Mouse (Mus musculus): ENCODE measurements around the gene Mrpl33. TPM values are rescaled to one million over a fixed set of nuclear protein-coding genes. Genes with fewer than 3 reads are reported as not detected.
"Not testable (repeated sequence)": the region's sequence is repeated elsewhere in the genome, so short reads cannot be mapped to it uniquely, and the experiment has no call there.

The Mrpl33 gene
- polyA plus RNA-seq, 1 experiment from 2014 or later: 313 TPM

GRCm38 (mm10) chr5:31576539-31576975, 20.2 kb upstream of the Mrpl33 start:
- ATAC-seq (peak; percentile 98), DNase-seq (ENCODE audit: low spot score) (peak; percentile 84)
- Histone ChIP-seq H3K9ac (replicated peaks; ENCODE audit: low read depth) (no peak overlapping the region), H3K36me3 (ENCODE audit: insufficient read depth, low read length) (no peaks in the 10 kb centered on the region), H3K27ac (ENCODE audit: low read length) (peak overlapping the region; percentile 47; the same call in 1 of the 2 replicates), H3K4me2 (replicated peaks; ENCODE audit: low read depth, low read length) (no peak overlapping the region), H3K9me3 (ENCODE audit: low read length) (no peaks in the 10 kb centered on the region), H3K27me3 (replicated peaks; ENCODE audit: insufficient read depth, low read length) (no peaks in the 10 kb centered on the region), H3K4me3 (ENCODE audit: low read depth, low read length) (no peak overlapping the region), H3K4me1 (ENCODE audit: insufficient read depth, low read depth, low read length) (no peaks in the 10 kb centered on the region; the same call in 1 of the 2 replicates)
- 50% methylated on average over 7 of the region's 7 CpGs for WGBS
- TF ChIP-seq CTCF (IDR thresholded peaks at IDR 0.05) (no peak), EP300 (IDR thresholded peaks at IDR 0.05) (peak; percentile 68)

DNA sequence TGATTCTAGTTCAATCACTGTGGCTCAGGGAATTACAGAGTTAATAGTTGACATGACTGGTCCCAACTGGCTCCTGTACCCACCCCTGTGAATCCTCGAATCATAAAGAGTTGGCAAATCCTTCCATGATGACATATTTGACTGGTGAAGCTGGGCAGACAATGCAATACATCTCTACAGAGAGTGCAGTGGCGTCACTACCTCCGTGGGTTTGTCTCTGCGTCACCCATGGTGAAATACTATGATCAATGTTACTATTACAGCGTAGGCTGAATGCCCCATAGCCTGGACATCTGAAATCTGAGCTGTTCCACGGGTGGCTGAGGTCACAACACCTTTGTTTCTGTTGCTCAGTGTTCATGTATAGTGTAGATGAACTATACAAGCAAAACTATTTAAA, 15.5 kb upstream of the Mrpl33 start:
- no peak for ATAC-seq
- H3K4me2 ChIP-seq (replicated peaks; ENCODE audit: low read depth, low read length): no peak overlapping the region

GRCm38 (mm10) chr5:31581932-31582331, 14.8 kb upstream of the Mrpl33 start:
- H3K27me3 ChIP-seq (replicated peaks; ENCODE audit: insufficient read depth, low read length): no peaks in the 10 kb centered on the region
- no peak overlapping the region for H3K4me2 ChIP-seq (replicated peaks; ENCODE audit: low read depth, low read length)
- H3K36me3 ChIP-seq (ENCODE audit: insufficient read depth, low read length): no peaks in the 10 kb centered on the region
- H3K9ac ChIP-seq (replicated peaks; ENCODE audit: low read depth): no peak overlapping the region
- H3K4me1 ChIP-seq (ENCODE audit: insufficient read depth, low read depth, low read length): no peaks in the 10 kb centered on the region
- no peak overlapping the region for H3K27ac ChIP-seq (ENCODE audit: low read length)
- no peak overlapping the region for H3K4me3 ChIP-seq (ENCODE audit: low read depth, low read length)
- no peaks in the 10 kb centered on the region; the same call in 1 of the 2 replicates for H3K9me3 ChIP-seq (ENCODE audit: low read length)
- TF ChIP-seq CTCF (IDR thresholded peaks at IDR 0.05) (no peak), EP300 (IDR thresholded peaks at IDR 0.05) (no peak)
- no peak for DNase-seq (ENCODE audit: low spot score)
- whole genome bisulfite sequencing: 39% methylated on average over 3 of the region's 3 CpGs
- ATAC-seq: no peak

More for the DNA sequence above, 15.5 kb upstream of the Mrpl33 start:
- H3K9me3 ChIP-seq (ENCODE audit: low read length): no peaks in the 10 kb centered on the region; the same call in 1 of the 2 replicates
- TF ChIP-seq CTCF (IDR thresholded peaks at IDR 0.05) (no peak), EP300 (IDR thresholded peaks at IDR 0.05) (no peak)
- H3K9ac ChIP-seq (replicated peaks; ENCODE audit: low read depth): no peak overlapping the region
- H3K4me3 ChIP-seq (ENCODE audit: low read depth, low read length): no peak overlapping the region
- H3K36me3 ChIP-seq (ENCODE audit: insufficient read depth, low read length): no peaks in the 10 kb centered on the region
- no peaks in the 10 kb centered on the region for H3K27me3 ChIP-seq (replicated peaks; ENCODE audit: insufficient read depth, low read length)
- no peaks in the 10 kb centered on the region for H3K4me1 ChIP-seq (ENCODE audit: insufficient read depth, low read depth, low read length)
- no peak for DNase-seq (ENCODE audit: low spot score)
- H3K27ac ChIP-seq (ENCODE audit: low read length): no peak overlapping the region
- WGBS: 59% methylated on average over 6 of the region's 6 CpGs

DNA sequence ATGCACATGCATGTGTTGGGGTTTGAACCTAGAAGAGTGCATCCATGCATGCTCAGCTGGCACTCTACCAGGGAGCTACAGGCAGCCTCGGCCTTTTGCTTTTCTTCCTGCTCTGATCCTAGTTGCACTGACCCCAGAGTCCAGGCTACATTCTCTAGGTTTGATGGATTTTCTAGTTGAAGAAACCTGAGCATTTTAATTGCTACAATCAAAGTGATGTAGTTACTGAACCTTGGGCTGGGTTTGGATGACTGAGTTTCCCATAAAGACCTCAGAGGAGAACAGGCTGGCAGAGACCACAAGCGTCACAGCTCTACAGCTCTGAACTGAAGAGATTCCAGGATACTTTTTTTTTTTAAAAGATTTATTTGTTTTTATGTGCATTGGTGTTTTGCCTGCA, 13.5 kb upstream of the Mrpl33 start:
- H3K9ac ChIP-seq (replicated peaks; ENCODE audit: low read depth): no peak overlapping the region
- 78% methylated on average over 2 of the region's 2 CpGs for whole genome bisulfite sequencing
- H3K27ac ChIP-seq (ENCODE audit: low read length): no peak overlapping the region
- no peaks in the 10 kb centered on the region for H3K36me3 ChIP-seq (ENCODE audit: insufficient read depth, low read length)
- H3K4me3 ChIP-seq (ENCODE audit: low read depth, low read length): no peak overlapping the region
- H3K27me3 ChIP-seq (replicated peaks; ENCODE audit: insufficient read depth, low read length): no peaks in the 10 kb centered on the region
- ATAC-seq (no peak), DNase-seq (ENCODE audit: low spot score) (no peak)
- no peak for TF ChIP-seq EP300 (IDR thresholded peaks at IDR 0.05)
- no peak for TF ChIP-seq CTCF (IDR thresholded peaks at IDR 0.05)
- H3K4me2 ChIP-seq (replicated peaks; ENCODE audit: low read depth, low read length): no peak overlapping the region
- H3K4me1 ChIP-seq (ENCODE audit: insufficient read depth, low read depth, low read length): no peaks in the 10 kb centered on the region
- no peaks in the 10 kb centered on the region; the same call in 1 of the 2 replicates for H3K9me3 ChIP-seq (ENCODE audit: low read length)

GRCm38 (mm10) chr5:31585526-31585925, 11.2 kb upstream of the Mrpl33 start:
- Histone ChIP-seq H3K27ac (ENCODE audit: low read length) (no peak overlapping the region), H3K9ac (replicated peaks; ENCODE audit: low read depth) (no peak overlapping the region), H3K4me3 (ENCODE audit: low read depth, low read length) (no peak overlapping the region), H3K4me1 (ENCODE audit: insufficient read depth, low read depth, low read length) (no peaks in the 10 kb centered on the region), H3K27me3 (replicated peaks; ENCODE audit: insufficient read depth, low read length) (no peaks in the 10 kb centered on the region), H3K36me3 (ENCODE audit: insufficient read depth, low read length) (no peaks in the 10 kb centered on the region), H3K4me2 (replicated peaks; ENCODE audit: low read depth, low read length) (no peak overlapping the region), H3K9me3 (ENCODE audit: low read length) (no peaks in the 10 kb centered on the region; the same call in 1 of the 2 replicates)
- DNase-seq (ENCODE audit: low spot score) (no peak), ATAC-seq (no peak)
- TF ChIP-seq EP300 (IDR thresholded peaks at IDR 0.05) (no peak), CTCF (IDR thresholded peaks at IDR 0.05) (no peak)
- 95% methylated on average over 4 of the region's 4 CpGs for WGBS

GRCm38 (mm10) chr5:31588016-31588415, 8.7 kb upstream of the Mrpl33 start:
- H3K27me3 ChIP-seq (replicated peaks; ENCODE audit: insufficient read depth, low read length): no peaks in the 10 kb centered on the region
- H3K4me2 ChIP-seq (replicated peaks; ENCODE audit: low read depth, low read length): no peak overlapping the region
- H3K4me1 ChIP-seq (ENCODE audit: insufficient read depth, low read depth, low read length): no peaks in the 10 kb centered on the region
- DNase-seq (ENCODE audit: low spot score) (no peak), ATAC-seq (no peak)
- H3K9ac ChIP-seq (replicated peaks; ENCODE audit: low read depth): no peak overlapping the region
- no peak overlapping the region for H3K4me3 ChIP-seq (ENCODE audit: low read depth, low read length)
- no peak overlapping the region for H3K27ac ChIP-seq (ENCODE audit: low read length)
- H3K9me3 ChIP-seq (ENCODE audit: low read length): no peaks in the 10 kb centered on the region; the same call in 1 of the 2 replicates
- H3K36me3 ChIP-seq (ENCODE audit: insufficient read depth, low read length): no peaks in the 10 kb centered on the region
- WGBS: 69% methylated on average over 2 of the region's 2 CpGs
- TF ChIP-seq CTCF (IDR thresholded peaks at IDR 0.05) (no peak), EP300 (IDR thresholded peaks at IDR 0.05) (no peak)

- not testable (repeated sequence) for H3K36me3 ChIP-seq (ENCODE audit: insufficient read depth, low read length); H3K4me2 ChIP-seq (replicated peaks; ENCODE audit: low read depth, low read length); H3K4me3 ChIP-seq (ENCODE audit: low read depth, low read length); ATAC-seq; H3K27me3 ChIP-seq (replicated peaks; ENCODE audit: insufficient read depth, low read length); H3K9ac ChIP-seq (replicated peaks; ENCODE audit: low read depth); H3K9me3 ChIP-seq (ENCODE audit: low read length); DNase-seq (ENCODE audit: low spot score); H3K27ac ChIP-seq (ENCODE audit: low read length); H3K4me1 ChIP-seq (ENCODE audit: insufficient read depth, low read depth, low read length)
- peak; percentile 47 for TF ChIP-seq CTCF (IDR thresholded peaks at IDR 0.05)
- 82% methylated on average over 8 of the region's 8 CpGs for WGBS
Observed at GRCm38 (mm10) chr5:31588672-31589071, 8.1 kb upstream of the Mrpl33 start.

Data from lung, postnatal 0 days (tissue).